Mouse (Mus musculus) cerebellum, postnatal 36 days (tissue): ENCODE measurements around the gene Scyl1.

Source experiments
- DNase-seq, 2 experiments: peaks; one replicate each; pipeline ENCODE4 v3.0.0; 2021 to 2022; ENCODE audit warnings: mixed read lengths in 2 of 2

Scyl1 gene

DNA sequence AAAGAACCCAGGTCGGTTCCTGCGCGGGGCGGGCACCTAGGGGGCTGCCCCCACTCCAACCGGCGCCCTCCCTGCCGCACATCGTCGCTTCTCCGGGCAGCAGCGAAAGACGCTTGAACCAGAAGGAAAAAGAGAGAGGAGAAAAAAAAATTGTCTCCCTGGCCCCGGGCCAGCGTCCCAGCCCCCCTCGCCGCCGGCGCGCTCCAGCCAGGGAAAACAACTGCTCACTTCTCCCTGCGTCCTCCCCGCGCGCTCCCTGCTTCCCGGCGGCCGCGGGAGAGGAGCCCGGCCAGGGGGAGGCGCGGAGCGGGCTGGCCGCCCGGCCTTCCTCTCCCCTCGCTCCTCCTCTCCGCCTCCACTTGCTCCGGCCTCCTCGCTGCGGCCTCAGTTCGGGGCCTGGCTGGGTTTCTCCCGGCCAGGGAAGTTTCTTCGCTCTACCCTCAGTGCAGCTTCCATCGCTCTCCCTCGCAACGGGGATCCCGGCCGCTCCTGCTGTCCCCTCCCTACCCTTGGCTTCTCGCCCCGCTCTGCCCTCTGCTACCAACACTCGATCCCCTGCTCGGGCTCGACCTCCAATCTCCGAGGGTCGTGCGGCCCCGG is 29.5 kb downstream of the Scyl1 start:
- DNase-seq = peak; percentile 73 to 75

DNA sequence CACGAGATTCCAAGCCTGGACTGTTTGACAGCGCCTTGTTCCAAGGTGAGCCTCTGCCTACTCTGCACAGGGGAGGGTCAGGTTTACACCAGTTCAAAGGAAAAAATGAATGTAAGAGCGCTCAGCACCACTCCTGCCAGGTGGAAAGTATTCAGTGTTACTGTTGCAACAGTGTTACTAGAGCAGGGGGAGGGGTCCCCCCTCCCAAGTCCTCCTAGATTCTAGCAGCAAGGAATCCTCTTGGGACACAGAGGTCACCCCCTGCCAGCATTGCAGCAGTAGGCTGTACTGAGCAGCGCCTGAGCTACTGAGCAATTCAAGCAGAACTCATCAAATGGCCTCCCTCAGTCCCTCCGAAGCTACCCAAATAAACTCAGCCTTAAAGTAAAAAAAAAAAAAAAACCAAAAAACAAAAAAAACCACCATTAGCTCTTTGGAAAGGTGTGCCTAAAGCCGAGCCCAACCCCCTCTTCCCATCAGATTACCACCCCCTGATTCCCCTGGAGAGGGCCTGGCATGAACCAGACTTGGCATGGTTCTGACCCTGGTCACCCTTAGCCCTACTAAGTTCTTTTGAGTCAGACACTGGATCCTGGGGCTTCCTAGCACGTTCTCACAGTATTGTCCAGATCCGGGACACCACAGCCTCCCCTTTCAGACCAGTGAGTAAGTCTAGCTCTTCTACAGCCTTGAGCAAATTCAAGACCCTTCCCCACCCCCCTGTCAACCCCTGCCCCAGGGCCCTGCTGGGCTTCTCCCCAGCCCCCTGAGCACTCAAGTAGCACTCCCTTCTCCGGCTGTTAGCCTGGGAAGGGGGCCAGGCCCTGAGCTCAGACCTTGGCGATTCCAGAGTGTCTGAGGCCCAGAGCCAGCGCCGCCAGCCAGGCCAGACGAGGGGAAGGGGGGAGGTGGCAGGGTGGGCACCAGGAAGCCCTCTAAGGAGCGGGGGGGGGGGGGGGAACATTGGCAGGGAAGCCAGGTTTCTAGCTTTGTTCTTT is 30.6 kb downstream of the Scyl1 start, which contains the start of gene Ltbp3:
TSS of gene Ltbp3 (plus strand) at position 585 of the 998 bp plus-strand sequence.
- DNase-seq = peak; percentile 73 to 84

DNA sequence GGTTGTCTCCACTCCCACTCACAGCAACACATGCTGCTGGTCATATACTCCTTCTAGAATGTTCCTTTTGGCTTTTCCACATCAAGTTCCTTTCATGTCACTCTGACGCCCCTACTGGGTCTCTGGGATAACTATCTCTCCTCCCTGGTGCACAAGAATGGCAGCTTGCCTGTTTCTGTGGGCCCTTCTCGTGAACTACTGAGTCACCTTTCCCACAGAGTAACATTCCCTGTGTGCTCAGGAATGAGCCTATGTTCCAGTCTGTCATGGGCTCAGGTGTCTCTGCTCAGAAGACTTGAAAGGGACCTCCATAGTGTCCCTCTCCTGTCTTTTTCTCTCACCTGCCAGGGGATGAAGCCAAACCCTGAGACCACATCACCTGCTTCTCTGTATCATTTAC is 31.8 kb downstream of the Scyl1 start:
- no peak for DNase-seq

DNA sequence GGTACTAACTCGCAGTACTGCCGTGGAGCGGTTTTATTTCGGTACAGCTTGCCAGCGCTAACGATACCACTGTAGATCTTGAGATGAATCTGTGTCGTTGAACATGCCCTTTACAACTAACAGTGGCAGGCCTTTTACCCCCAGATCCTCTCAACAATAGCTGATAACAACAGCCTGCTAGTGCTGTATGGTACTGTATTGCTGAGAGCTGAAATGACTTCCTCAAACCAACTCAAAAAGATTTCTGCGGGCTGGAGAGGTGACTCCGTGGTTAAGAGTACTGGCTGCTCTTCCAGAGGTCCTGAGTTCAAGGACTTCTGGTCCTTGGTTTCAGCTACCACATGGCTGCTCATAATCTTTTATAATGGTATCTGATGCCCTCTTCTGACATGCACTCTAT is 36.9 kb downstream of the Scyl1 start:
- DNase-seq = no peak

DNA sequence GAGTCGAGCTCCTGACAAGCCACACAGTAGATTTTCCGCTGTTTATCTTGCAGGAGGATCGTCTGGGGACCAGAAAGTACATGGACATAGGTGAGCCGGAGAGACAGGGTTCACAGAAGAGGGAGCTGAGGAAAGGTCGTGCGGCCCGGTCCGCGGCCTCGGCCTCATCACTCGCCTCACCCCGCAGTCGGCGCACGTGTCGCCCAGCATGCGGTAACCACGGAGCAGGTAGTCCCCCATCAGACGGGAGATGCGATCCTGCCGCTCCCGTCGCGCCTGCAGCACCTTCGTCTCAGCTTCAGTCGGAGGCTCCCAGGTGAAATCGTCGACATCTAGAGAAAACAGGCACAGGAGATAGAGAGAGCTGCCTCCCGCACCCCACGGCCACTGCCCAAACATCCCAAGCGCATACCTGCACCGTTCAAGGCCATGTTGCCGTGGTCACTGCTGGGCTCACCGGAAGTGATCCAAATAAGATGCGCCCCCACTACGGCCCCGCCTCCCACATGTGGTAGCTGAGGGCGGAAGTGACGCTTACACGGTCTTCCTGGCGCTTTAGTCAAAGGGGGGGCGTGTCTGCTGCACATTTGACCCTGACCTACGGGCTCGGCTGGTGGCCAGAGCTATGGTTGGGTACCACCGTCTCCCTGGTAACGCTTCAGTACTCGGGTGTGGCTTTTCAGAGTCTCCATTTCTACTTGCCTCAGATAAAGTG is 39.8 kb downstream of the Scyl1 start:
- peak; percentile 94 to 95 for DNase-seq

DNA sequence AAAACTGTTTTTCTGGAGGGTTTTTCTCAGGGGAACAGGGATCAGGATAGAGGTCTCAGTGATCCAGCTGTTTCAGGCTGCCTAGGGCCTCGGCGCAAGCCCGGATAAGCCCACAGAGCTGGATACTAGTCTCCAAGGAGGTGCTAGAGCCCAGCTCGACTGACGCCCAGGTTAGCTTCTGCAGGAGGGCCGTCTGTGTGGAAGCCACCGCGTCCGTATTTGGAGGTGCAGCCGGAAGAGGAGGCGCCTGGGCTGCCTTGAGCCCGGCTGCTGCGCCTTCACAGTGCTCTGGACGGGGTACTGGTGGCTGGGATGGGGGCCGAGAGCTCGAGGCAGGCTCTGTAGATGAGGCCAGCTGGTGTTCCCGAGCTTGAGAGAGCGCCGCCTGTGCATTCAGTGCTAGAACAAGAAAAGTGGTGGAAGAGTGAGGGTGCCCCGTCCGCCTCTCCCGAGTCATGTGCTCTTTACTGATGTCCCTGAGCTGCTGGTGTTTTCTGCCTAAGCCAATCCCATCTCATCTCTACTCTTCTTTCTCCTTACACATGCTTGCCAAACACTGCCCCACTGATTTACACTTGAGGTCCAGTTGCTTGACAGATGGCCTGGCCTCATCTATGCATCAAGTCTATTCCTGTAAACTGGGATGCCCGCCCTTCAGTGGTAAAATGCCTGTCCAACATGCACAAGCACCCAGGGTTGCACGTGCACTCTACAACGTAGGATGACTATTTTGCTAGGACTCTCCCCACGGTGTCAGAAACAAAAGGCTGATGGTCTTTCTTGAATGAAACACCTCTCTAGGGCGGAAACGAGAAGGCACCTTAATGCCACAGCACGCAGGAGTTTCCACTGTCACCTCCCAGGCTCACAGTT is 40.7 kb downstream of the Scyl1 start:
- DNase-seq = peak; percentile 39 to 51

DNA sequence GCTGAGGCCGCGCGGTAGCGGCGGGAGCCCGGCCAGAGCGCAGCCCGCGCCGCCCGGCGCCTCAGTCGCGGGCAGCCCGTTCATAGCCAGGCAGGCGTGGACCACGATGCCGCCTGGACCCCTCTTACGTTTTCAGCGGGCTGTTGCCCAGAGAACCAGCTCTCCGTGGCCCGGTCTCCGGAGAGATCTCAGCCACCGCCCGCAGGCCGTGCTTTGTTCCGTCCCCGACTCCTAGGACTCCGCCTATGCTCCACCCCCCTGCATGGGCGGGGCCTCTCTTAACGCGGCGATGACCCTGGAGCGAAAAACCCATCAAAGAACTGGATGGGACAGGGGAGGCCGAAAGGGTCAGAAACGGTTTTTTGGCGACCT is 41.8 kb downstream of the Scyl1 start, which contains the start of gene Fam89b:
TSS of gene Fam89b (minus strand) at position 210 of the 372 bp plus-strand sequence.
- peak; percentile 82 to 84 for DNase-seq

DNA sequence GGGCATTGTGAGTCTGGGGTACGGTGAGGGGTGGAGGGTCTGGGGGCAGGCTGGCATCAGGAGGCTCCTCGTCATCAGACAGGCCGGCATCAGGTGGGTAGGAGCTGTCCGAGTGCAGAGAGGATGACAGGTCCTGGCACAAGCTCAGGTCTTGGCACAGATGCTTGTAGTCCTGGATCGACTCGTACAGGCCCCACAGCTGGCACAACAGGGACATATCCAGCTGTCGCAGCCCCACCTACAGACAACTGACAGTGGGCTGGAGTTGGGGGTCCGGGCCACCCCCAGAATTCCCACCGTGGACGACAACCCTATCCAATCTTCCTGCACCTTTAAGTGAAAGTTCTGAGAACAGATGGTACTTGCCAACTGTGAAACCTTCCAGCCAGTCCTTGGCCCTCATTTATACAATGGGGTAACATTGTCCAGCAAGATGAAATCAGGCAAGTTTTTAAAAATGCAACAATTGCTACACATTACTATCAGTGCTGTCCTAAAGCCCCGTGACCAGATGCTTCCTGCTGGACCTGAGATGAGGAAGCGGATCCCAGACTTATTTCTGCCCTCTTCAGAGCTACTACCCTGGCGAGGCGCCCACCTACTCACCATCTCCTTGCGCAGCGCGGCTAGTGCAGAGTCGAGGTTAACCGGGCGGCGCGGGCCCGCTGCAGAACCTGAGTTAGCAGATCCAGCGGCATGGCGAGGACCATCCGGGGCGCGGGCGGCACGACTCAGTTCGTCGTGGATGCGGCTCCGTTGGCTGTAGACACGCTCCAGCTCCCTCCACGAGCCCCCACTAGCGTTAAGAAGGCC is 42.4 kb downstream of the Scyl1 start:
- DNase-seq = peak; percentile 61 to 63

DNA sequence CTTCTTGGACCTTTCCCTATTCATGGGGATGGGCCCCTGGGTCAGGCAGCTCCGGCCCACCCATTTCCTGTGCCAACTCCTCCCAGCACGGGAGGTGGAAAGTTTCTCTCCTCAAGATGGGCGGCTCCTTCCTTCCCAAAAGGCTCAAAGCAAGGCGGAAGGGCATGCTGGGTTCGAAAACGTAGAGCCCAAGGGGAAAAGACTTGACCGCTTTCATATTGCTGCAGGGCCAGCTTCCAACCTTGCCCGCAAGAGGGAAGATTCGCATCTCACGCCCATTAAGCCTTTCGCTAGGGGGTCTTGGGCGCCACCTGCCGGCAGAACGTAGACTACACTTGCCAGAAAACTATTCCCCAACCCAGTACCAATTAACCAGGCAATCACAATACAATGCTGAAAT is 43.5 kb downstream of the Scyl1 start:
- DNase-seq = peak; percentile 87 to 89

DNA sequence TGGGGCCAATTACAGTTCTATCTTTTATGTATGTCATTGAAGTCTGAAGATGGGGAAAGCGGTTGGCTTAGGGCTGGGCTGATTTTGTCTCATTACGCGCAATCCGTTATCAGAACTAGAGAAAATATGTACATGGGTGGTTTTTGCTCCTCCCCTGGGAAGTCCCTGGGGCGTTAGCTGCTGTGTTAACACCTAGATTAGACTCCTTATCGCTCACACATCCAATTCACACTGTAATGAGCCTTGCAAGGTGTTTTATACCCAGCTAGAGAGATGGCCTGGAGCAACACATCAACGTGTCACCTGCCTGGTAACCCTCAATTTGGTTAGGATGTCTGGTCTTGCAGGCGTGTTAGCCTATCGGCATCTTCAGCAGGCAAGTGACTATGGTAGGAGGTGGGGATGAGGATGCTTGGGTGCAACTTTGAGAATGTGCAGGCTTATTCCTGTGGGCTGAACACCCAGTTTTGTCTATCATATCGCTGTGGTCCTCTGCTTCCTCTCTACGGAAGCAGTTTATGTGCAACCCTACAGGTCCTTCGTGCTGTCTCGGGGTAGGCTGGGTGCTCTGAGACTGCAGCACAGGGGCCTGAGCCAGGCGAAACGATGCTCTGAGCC is 44.1 kb downstream of the Scyl1 start:
- no peak for DNase-seq

DNA sequence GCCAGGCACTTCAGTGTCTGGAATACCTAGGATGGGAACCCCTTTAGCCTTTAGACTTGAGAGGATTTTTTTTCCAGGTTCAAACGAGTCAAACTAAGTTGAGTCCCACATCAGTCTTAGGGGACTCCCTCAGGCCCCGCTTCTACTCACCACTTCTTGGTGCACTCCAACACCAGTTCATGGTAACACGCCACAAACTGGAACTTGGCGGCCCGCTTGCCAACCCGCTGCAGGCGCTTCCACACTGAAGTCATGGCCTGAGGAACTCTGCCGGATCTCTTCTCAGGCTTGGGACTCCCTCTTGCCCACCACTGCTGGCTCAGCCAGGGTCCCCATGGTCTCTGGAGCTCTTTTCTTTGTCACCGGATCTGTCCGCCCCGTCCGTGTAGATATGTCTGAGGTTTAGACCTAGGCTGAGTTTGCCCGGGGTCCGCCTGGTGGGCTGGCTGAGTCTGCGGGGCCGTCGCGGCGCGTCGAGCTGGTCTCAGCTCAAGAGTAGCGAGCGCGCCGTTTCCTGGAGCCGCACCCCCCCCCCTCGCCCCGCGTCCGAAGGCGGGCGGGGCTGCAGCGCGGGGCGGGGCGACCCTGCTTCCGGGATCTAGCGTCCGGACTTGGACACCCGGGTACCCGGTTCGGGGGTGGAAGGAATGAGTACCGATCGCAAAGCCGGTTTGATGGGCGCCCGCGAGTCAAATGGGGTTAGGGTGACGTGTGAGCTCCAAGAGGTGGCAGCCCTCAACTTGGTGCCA is 45.3 kb downstream of the Scyl1 start, which contains the start of gene Ehbp1l1:
TSS of gene Ehbp1l1 (minus strand) at position 551 of the 749 bp plus-strand sequence.
- DNase-seq = no peak

DNA sequence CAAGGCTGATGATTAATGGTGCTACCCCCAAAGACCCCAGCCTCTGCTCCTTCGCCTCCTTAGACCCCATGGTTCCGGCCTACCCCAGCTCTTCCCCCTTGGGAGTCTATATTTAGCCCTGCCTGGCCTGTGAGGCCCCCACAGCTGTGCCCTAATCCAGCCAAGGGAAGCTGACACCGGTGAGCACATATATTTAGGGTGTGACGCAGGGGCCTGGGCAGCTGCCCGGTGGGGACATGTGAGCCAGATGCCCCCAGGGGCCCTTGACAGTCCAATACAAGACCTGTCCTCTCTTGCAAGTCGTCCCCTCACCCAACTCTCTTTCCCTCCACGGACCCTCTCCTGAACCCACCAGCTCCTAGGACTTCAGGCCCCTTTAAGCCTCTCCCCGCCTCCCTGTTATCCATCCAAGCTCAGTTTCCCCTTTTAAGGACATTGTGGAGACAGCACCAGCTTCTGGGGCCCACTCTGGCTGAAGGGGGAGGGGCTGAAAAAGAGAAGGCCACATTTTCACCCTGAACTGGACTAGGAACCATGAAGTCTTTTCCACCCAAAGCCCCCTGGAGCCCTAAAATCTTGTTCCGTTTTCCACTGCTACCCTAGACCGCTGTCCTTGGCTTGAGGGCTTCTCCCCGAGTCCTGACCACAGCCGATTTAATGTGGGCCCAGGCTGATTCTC is 46.1 kb downstream of the Scyl1 start:
- DNase-seq = no peak

DNA sequence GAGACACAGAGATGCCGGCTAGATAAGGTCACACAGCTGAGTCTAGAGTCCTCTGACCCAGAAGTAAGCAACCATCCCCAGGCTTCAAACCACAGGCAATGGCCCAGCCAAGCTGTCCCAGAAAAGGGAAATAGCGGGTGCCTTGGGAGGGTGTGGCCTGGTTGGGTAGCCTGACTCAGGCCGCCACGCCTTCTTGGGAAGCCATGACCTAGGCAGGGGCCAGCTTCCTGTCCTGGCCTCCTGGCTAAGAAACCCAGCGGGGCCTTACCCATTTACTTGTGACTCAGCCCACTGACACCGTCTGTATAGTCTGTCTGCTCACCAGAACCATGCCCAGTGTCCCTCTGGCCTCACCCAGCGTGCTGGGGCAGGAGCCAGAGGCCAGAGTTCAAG is 46.7 kb downstream of the Scyl1 start:
- DNase-seq = no peak

DNA sequence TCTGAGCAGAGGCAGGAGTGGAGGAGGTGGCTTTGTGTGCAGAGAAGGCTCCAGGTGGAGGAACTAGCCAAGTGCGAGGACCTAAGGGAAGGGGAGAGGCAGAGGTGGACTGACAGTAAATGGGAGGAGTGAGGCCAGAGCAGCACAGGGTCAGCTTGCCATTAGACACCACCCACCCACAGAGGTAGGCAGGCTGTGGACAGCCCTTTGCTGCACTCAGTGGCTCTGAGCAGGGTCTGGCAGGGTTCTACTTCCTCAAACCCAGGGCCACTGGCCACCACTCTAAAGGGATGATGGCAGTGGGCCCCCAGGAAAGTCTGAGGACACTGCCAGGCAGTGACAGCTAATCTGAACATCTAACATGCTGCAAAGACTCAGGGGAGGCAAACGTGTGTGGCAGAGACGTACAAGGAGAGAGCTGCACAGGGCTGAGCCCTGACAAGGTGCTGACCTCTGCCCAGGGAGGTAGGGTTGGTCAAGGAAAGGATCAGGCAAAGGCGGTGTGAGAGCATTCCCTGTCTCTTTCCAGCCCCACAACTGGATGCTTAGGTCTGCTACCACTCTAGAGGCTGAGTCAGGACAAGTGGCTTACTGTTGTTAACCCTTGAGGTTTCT is 47.2 kb downstream of the Scyl1 start:
- DNase-seq = no peak

DNA sequence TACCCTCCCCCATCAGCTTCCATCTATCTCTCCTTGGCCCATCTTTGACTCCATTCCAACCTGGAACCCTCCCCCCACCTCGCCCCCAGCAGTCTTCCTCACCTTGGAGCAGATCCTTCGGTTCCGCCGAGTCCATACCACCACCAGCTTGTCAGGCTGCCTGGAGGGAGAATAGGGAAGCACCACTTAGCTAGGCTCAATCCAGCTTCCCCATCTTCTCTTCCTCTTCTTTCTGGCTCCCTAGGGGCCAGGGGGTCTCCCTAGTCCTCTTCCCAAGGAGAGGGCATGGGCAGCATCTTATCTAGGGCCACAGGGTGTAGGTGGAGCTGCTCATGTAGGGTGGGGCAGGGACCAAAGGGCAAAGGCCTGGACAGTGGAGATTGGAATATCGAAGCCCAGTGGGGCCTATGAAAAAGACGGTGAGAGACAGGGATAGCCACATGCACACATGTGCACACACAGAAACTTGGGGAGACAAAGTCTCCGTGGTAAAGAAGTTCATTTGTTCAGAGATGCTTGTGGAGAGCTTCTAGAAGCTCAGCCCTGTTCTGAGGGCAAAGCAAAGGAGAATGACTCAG is 48.3 kb downstream of the Scyl1 start:
- no peak for DNase-seq

DNA sequence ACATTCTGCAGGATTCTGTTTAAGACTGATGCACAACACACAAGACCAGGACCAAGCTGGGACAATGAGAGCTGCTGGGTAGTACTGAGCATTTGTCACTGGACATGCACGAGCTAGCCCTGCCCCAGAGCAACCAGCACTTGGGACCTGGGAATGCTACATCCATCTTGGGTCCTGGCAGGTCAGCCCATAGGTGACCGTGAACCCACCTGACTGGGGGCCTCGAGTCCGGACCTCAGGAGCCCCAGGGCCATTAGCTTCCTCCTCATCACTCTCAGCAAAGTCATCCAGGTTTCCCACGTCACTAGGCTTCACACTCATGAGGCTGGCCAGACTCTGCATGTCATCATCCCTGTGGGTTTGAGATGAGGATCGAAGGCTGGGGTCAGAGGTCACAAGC is 50.0 kb downstream of the Scyl1 start:
- DNase-seq = no peak

DNA sequence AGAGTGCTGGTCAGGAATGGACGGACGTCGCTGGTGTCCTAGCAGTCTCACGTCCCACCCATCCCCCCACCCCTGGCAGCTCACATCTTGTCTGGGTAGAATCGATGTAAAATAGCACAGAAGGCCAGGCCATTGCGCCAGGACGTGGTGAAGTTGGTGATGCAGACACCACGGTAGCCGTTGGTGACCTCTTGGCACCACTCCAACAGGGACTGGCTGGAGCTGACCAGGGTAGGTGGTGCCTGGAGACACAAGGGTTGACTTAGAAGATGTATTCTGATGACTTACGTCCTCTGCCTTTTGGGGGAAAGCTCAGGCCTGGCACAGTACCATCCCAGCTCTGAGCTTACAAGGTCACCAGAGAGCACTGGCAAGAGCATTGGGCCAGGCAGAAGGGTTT is 54.3 kb downstream of the Scyl1 start:
- DNase-seq = no peak
